Mouse (Mus musculus) ES-E14 (cell line): ENCODE measurements at regions not wholly inside any gene's neighbourhood (a gene's known extent, or its start where the extent isn't known, plus 50 kb on each side); places are given as distances from the start of the nearest gene placed in this dataset.
"Not testable (repeated sequence)": the region's sequence is repeated elsewhere in the genome, so short reads cannot be mapped to it uniquely, and the experiment has no call there.

Source experiments
- DNase-seq: peaks from one replicate; pipeline ENCODE4 v3.0.0-alpha.2; 2013; ENCODE audit warnings: low read depth, low spot score
- H3K27ac ChIP-seq: 2 replicates; pipeline ENCODE4 v1.5.1; 2012; ENCODE audit warnings: low read depth, mild to moderate bottlenecking, low read length, moderate library complexity, mixed read lengths; ENCODE audit not compliant: poor library complexity, insufficient read depth, severe bottlenecking
- H3K36me3 ChIP-seq: 2 replicates; pipeline ENCODE4 v1.6.1; 2012; ENCODE audit warnings: mild to moderate bottlenecking, low read length, moderate library complexity, mixed read lengths; ENCODE audit not compliant: control insufficient read depth, poor library complexity, insufficient read depth, severe bottlenecking
- H3K4me1 ChIP-seq, 2 experiments: fragments of 150-350 bp in 1 of 2; sonication (generic) in 1 of 2; 2 replicates each; pipeline ENCODE4 v1.6.1; 2012; ENCODE audit warnings: low read length in 2 of 2, mild to moderate bottlenecking in 1 of 2, mixed read lengths in 1 of 2; ENCODE audit not compliant: control insufficient read depth in 2 of 2, insufficient read depth in 2 of 2, poor library complexity in 1 of 2
- H3K4me3 ChIP-seq, 2 experiments: fragments of 150-350 bp in 1 of 2; sonication (generic) in 1 of 2; 2 replicates each; pipeline ENCODE4 v1.5.1; 2012; ENCODE audit warnings: low read length in 2 of 2, low read depth in 1 of 2, mild to moderate bottlenecking in 1 of 2, mixed read lengths in 1 of 2; ENCODE audit not compliant: insufficient read depth in 1 of 2, poor library complexity in 1 of 2, severe bottlenecking in 1 of 2
- H3K9ac ChIP-seq: 2 replicates; pipeline ENCODE4 v1.6.1; 2012; ENCODE audit warnings: low read depth, mild to moderate bottlenecking, low read length, mixed read lengths; ENCODE audit not compliant: poor library complexity, insufficient read depth, severe bottlenecking
- H3K9me3 ChIP-seq: fragments of 150-350 bp; sonication (generic); 2 replicates; pipeline ENCODE4 v1.6.1; 2012; ENCODE audit warnings: low read depth, mild to moderate bottlenecking, low read length; ENCODE audit not compliant: control insufficient read depth, insufficient read depth
- CHD2 ChIP-seq: IDR thresholded peaks from 2 replicates; pipeline ENCODE4 v1.6.1; 2014; ENCODE audit warnings: mild to moderate bottlenecking, low read depth, low read length, inconsistent platforms
- HCFC1 ChIP-seq: IDR thresholded peaks from 2 replicates; pipeline ENCODE4 v1.6.1; 2012; ENCODE audit warnings: low read length, inconsistent platforms, borderline replicate concordance; ENCODE audit not compliant: insufficient read depth
- MAFK ChIP-seq: IDR thresholded peaks from 2 replicates; pipeline ENCODE4 v1.6.1; 2014; ENCODE audit warnings: mild to moderate bottlenecking, low read depth, low read length, inconsistent platforms; ENCODE audit not compliant: insufficient read depth
- ZC3H11A ChIP-seq: IDR thresholded peaks from 2 replicates; pipeline ENCODE4 v1.6.1; 2012; ENCODE audit warnings: low read depth, mild to moderate bottlenecking, inconsistent platforms, low read length, borderline replicate concordance
- ZNF384 ChIP-seq: IDR thresholded peaks from 2 replicates; pipeline ENCODE4 v1.6.1; 2012; ENCODE audit warnings: low read depth, low read length, inconsistent platforms
- in situ Hi-C, 2 experiments: fragments of 600-800 bp; cut with MboI; formaldehyde crosslinking; loops; one replicate each; pipeline ENCODE4 v1.15.1; 2025; ENCODE audit warnings: low sequenced_read_pairs in 2 of 2, inconsistent platforms in 1 of 2; ENCODE audit not compliant: unreplicated experiment in 2 of 2

DNA sequence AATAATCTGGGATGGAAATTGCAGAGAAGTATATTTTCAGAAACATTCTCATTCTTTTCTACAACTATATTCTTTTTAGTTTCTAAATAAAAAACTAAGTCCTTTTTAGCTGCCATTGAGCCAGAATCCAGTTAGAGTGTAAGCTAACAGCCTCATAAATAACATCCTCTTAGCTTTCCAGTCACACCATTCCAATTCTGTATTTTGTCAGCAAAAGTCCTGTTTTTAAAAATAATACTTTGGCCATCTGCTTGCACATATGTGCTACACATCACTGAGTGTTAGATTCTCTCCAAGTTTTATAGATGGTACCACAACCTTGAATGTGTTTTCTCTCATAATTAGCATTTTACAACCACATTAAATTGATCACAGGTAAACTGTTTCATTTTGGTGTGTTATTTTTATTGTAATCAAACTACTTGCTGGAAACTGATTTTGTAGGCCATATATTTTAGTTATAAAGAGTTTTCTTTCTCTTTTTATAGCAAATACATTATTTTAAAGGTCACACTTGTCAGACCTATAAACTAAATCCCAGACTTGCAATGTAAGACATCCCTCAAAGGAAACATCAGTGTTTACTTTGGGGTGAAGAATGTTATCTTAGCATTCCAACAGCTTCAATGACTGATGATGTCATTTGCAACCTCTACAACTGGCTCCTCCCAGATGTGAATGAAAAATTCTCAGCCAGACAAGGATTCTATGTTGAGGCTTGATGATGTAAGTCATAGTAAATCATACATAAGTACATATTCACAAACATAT is 1878.9 kb upstream of the Flrt2 start:
- H3K9me3 ChIP-seq = no peaks in the 10 kb centered on the region
- no peak overlapping the region for H3K27ac ChIP-seq
- no peaks in the 10 kb centered on the region for H3K36me3 ChIP-seq
- no peaks in the 10 kb centered on the region for H3K4me1 ChIP-seq
- no peak overlapping the region for H3K9ac ChIP-seq
- no peak for DNase-seq
- no peak for TF ChIP-seq CHD2
- no peak for TF ChIP-seq ZC3H11A
- no peak for TF ChIP-seq HCFC1
- no peak for TF ChIP-seq MAFK
- in situ Hi-C loops = no loop called here
- H3K4me3 ChIP-seq = no peak overlapping the region

DNA sequence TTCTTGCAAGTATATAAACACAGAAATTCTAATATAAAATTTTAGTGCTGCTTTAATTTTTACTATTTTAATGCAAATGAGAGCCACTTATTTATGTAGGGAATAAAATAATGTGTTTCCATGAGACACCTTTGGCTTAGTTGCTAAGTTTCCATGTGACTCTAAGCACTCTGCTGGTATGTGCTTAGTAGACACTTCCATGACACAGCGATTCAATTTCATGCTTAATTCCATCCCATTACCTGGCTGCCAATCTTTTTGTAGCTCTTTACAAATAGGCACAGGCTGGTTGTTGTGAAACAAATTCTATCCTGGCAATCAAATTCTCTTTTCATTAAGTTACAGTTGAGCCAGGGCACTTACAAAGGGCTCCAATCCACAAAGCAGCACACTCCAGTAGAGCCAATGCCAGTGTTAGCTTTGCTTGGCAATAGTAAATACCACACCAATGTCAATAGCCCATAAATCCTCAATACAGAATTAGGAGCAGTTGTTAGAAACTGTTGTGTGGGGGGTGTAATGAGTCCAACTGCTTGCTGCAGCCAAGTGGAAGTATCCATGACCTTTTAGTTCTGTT is 1841.0 kb upstream of the Flrt2 start:
- Histone ChIP-seq H3K9ac (no peak overlapping the region), H3K4me1 (no peaks in the 10 kb centered on the region), H3K27ac (no peak overlapping the region), H3K4me3 (no peak overlapping the region), H3K36me3 (no peaks in the 10 kb centered on the region), H3K9me3 (no peaks in the 10 kb centered on the region)
- TF ChIP-seq ZNF384 = no peak
- DNase-seq = no peak
- in situ Hi-C loops = no loop called here

DNA sequence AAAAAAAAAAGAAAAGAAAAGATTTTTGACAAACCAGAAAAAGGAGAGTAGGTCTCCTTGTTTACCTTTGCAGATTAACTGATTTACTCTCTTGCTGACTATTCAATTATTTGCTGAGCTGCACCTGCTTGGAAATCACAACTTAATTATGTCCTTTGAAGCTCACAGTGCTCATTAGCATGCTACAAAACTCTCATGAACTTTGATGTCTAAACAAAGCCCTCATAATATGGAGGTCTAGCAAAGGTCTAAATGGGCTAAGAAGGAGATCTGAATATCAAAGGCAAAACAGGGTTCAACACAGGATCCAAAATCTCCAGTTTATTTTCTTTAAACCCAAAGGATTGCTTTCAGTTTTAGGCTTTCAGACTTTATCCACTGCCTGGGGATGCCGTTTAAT is 1840.4 kb upstream of the Flrt2 start:
- H3K36me3 ChIP-seq = no peaks in the 10 kb centered on the region
- in situ Hi-C loops = no loop called here
- TF ChIP-seq ZNF384 (no peak), HCFC1 (no peak), ZC3H11A (no peak), MAFK (no peak), CHD2 (no peak)
- H3K9me3 ChIP-seq = no peaks in the 10 kb centered on the region
- H3K4me1 ChIP-seq = no peaks in the 10 kb centered on the region
- no peak overlapping the region for H3K4me3 ChIP-seq
- no peak overlapping the region for H3K27ac ChIP-seq
- no peak overlapping the region for H3K9ac ChIP-seq
- DNase-seq = no peak

DNA sequence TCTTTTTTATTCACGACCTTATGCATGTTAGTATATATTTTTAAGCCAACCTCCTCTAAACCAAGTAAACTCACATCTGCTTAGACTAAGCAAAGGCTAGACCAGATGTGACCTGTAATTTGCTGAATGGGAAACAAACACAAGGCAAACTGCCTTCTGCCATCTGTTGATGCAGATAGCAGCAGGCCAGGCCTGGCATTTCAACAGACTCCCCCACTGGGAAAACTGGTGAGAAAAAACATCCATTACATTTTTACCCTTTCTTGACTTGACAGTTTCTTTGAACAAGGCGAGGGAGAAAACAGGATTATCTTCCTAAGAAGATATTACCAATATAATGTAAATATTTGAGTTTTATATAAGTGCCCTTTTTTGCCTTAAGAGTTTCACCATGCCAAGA is 1806.1 kb upstream of the Flrt2 start:
- no peak for TF ChIP-seq HCFC1
- no peak for TF ChIP-seq ZC3H11A
- no peak for TF ChIP-seq ZNF384
- no peak for TF ChIP-seq CHD2
- TF ChIP-seq MAFK = no peak
- H3K27ac ChIP-seq = no peak overlapping the region
- H3K4me3 ChIP-seq = no peak overlapping the region
- no peaks in the 10 kb centered on the region for H3K36me3 ChIP-seq
- in situ Hi-C loops = no loop called here
- no peak for DNase-seq
- H3K9me3 ChIP-seq = no peaks in the 10 kb centered on the region
- no peak overlapping the region for H3K9ac ChIP-seq
- no peaks in the 10 kb centered on the region for H3K4me1 ChIP-seq

DNA sequence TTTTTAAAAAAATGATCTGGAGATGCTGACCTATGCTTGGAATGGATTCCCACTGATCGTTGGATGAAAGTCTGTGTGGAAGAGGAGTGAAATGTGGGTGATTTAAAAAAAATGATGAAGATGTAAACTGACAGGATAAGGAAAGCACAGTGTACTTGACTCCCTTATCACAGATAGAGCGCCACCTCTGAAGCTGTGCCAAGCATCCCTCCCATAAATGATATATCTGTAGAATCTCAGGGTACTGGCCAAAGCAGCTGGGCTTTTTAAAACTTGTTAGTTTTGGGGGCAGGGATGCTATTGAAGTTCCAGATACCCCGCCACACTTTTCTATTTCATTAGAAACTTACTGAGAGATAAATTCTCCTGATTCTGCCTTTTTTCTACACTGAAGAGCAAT is 1801.9 kb upstream of the Flrt2 start:
- Histone ChIP-seq H3K27ac (no peak overlapping the region), H3K36me3 (no peaks in the 10 kb centered on the region), H3K9me3 (no peaks in the 10 kb centered on the region), H3K4me3 (no peak overlapping the region), H3K4me1 (no peaks in the 10 kb centered on the region), H3K9ac (no peak overlapping the region)
- in situ Hi-C loops = no loop called here
- DNase-seq = no peak
- TF ChIP-seq ZNF384 (no peak), ZC3H11A (no peak), MAFK (no peak), CHD2 (no peak), HCFC1 (no peak)

DNA sequence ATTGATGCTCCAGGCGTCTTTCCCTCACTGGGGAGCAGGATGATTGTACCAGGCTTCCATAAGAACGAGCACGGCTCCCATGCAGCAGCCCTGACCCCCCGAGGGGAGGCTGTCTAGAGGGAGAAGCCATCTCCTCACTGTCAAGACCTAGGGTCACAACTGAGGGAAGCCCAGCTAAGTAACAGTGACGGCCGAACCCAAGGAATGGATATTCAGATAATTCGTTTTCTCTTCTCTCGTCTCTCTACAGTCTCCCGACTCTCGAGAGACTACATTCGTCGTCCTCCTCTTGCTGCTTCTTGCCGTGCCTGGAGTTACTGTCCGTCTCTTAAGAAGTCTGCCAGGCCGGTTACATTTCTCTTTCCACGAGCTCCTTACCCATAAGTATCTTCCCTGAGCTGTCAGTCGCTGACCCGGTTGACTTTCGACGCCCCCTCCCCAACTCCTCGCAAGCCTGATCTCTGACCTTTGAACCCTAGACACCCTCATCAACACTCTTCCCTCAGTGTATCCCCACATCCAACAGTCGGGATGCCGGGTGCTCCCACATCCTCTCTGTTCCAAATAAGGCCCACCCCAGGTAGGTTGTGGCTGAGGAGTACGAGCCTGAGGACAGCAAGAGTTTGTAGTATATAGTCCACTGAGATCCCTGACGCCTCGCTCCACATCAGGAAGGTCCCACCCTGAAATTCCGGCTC is 1763.3 kb upstream of the Flrt2 start:
- H3K9ac ChIP-seq, H3K4me3 ChIP-seq, H3K4me1 ChIP-seq, H3K27ac ChIP-seq, H3K9me3 ChIP-seq, H3K36me3 ChIP-seq, in situ Hi-C loops, DNase-seq: not testable (repeated sequence)

DNA sequence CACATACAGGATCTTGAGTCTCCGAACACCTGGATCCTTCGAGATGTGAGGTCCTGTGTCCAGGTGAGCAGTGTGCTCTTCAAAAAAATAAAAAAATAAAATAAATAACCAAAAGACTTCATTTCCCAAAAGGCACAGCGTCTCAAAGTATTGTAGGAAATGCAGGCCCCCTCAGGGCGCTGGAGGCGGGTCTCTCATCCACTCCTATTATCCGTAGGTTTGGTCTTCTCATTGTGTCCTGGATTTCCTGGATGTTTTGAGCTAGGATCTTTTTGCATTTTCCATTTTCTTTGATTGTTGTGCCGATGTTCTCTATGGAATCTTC is 1762.8 kb upstream of the Flrt2 start:
- DNase-seq, H3K4me3 ChIP-seq, H3K36me3 ChIP-seq, H3K9me3 ChIP-seq, H3K27ac ChIP-seq, H3K9ac ChIP-seq, in situ Hi-C loops, H3K4me1 ChIP-seq: not testable (repeated sequence)
